Mouse (Mus musculus) adrenal gland (tissue): ENCODE measurements around the gene Tmem217.

Experiments
- intact Hi-C: fragments of 180-260 bp; cut with DNase I; formaldehyde crosslinking; loops from one replicate; pipeline ENCODE4 v1.15.1; 2025
- microRNA-seq, 2 experiments: library from miRNA; unstranded; fragments of <30 nt; microRNA quantifications; one replicate each; pipeline ENCODE4; 2019

Tmem217 gene

DNA sequence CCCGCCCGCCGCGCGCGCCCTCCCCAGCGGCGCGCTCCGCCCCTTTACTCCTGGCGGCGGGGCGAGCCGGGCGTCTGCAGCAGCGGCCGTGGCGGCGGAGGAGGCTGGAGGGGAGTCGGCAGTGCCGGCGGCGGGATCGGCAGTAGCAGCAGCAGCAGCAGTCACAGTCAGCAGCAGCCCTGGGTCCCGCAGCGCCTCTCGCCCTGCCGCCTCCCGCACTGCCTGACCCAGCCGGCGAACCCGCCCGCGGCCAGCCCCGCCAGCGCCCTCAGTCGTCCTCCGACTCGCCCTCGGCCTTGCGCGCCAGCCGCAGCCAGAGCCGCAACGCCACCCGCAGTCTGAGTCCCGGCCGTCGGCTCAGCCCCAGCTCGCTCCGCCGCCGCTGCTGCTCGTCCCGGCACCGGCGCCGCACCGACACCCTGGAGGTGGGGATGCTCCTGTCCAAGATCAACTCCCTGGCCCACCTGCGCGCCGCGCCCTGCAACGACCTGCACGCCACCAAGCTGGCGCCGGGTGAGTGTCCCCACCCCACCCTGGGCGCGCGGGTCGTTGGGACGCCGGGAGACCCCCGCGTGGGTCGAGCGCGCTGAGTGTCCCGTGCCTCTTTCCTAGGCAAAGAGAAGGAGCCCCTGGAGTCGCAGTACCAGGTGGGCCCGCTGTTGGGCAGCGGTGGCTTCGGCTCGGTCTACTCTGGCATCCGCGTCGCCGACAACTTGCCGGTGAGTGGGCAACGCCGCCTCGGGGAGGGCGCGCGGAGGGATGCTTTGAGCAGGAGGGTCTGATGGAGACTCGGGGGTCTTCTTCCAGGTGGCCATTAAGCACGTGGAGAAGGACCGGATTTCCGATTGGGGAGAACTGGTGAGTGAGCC, 61.2 kb downstream of the Tmem217 start, which contains the start of gene Pim1:
Pim1 (plus strand) TSS at position 41 of the 869 bp plus-strand sequence.
- intact Hi-C loops = loop anchor here (2.0 to 5.0 kb wide), 3 partner anchors 34 to 109 kb away; no protein-coding TSS in a partner anchor

DNA sequence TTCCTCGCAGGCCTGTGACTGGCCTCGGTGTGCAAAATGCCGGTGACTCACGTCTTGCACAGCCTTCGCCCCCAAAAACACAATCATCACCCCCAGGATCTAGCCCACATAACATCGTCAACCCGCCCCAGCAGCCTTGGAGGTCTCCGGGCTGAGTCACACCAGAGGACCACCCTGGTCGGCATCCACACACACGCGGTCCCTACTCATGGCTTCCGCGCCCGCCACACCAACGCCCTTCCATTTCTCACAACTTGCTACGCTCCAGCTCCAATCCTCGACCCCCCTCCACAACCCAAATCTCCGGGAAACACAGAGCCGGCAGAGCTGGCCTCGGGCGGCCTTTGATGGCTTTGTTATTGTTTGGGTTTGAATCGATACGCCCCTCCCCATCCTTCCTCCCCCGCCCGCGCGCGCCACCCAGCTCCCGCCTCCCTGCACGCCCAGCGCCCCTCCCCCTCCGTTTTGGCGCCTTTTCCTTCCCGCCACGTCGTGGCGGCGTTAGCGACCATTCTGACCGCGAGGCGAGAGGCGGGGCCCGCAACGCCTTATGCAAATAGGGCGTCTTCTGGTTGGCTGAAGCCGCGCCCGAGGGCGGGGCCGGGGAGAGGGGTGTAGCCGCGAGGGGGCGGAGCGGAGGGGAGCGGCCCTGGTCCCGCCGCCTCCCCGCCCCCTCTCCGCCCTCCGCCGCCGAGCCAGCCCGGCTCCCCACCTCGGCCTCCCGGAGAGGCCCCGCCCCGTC, 62.0 kb downstream of the Tmem217 start:
- intact Hi-C loops = loop anchor here (2.0 to 5.0 kb wide), 3 partner anchors 33 to 108 kb away; no protein-coding TSS in a partner anchor

DNA sequence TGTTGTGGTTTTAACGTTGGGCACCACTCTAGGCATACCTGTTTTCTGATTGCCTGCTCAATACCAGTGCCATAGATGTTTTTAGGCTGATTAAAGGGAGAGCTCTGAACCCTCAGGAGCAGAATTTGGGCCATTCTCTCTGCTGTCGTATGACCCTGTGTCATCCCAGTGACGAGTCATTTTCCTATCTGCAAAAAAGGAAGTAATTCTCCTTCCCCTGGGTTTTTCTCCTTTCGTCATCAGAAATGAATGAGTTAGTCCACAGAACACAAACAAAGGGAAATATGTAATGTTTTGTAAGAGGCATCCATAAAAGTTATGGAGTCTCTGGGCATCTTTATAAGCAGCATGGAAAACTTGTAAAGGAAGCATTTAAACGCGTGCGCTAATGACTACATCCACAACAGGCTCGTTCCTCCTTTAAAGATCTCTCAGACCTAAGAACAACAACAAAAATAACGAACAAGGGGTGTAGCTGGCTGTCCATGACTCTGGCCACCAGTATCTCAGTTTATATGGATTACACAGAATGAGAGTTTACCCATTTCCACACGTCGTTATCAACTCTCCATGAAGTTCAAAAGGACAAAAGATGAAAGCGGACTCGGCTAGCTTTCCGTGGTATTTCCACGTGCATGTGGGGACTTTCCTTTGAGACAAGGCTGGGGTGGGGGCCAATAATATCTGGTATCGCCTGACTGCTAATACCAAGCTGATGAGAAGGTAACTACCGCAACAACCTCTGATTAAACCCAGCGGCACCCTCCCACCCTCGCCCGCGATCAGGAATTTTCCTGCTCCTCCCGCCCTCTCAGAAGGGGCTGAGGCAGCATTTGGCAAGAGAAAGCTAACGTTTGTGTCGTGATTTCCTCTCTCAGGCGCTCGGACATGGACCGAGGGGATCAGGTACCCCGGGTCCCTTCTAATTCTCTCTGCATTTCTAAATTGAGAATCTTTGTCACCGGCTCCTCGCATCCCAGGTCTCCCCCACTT, 62.9 kb downstream of the Tmem217 start:
- intact Hi-C loops = no loop called here

DNA sequence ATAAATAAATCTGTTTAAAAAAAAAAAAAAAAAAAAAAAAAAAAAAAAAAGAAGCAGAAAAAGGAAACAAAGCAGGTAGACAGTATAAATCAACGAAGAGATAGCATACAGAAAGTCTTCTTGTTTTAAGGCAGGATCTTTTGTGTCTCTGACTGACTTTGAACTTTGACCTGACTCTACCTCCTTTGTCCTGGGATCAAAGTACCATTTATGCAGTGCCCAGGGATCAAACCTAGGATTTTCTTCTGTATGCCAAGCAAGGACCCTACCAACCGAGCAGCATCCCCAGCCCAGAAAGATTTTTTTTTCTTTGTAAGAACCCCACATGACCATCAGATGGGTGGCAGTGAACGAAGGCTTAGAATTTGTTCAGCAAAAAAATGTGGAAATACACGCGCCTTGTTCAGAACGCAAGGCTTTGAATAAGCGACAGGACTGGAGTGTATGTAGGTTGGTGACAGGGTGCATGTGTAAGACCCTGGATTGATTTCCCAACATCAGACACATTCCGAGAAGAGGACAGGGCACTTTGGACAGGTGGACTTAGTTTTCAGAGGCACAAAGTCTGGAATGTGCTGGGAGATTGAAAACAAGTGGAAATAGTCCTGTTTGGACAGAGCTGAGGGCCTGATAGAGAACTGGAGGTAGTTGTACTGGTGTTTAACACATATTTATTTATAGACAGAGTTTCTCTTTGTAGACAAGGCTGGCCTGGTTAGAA, 63.8 kb downstream of the Tmem217 start:
- intact Hi-C loops = no loop called here

DNA sequence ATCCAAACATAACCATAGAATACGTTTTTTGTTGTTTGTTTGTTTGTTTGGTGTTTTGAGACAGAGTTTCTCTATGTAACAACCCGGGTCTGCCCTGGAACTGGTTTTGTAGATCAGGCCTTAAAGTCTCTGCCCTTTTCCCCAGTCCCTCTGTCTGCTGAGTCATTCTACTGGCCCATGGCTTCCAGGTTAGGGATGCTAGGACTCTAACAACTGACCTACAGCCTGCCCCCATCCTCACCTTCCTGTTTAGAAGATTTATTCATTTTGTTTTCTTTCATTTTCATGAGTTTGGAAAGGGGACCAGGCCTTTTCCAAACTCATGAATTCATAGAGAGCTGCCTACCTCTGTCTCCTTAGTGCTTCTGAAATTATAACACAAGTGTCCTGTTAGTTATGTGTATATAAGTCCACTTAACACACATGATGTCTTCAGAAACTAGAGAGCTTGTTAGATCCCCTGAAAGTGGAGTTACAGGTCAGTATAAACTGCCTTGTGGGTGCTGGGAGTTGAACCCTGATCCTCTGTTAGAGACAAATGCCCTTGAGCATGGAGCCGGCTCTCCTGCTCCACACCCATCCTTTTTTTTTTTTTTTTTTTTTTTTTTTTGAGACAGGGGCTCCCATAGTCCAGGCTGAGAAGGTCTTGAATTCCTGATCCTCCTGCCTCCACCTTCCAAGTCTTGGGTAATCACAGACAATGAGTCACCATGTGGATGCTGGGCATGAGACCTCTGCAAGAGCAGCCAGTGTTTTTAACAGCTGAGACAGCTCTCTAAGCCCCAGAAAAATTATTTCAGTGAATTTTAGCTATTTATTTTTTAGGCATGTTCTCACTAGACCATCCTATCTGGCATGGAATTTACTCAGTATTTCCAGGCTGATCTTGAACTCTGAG, 66.6 kb downstream of the Tmem217 start:
- intact Hi-C loops = no loop called here

DNA sequence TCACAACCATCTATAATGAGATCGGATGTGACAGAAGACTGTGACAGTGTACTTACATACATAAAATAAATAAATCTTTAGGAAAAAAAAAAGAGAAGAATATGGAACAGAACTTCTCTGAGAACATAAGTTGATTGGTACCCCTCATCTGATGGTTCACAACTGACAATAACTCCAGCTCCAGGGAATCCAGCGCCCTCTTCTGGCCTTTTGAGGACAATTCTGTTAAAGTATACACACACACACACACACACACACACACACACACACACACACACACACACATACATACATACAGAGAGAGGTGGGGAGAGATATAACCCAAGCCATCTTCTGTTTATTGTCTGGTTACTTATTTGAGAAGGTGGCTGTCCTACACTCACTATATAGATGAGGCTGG, 67.8 kb downstream of the Tmem217 start:
- intact Hi-C loops = no loop called here

DNA sequence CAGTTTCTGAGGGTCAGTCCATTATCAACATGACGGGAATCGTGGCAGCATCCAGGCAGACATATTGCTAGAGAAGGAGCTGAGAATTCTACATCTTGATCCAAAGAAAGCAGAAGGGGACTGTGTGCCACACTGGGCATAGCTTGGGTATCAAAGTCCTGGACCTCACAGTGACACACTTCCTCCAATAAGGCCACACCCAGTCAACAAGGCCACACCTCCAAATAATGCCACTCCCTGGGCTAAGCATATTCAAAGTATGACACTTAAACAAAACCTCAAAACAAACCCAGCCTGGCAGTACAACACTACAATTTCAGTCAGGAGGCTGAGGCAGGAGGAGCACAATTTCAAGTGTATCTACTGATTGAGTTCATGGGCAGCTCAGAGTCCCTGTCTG, 68.9 kb downstream of the Tmem217 start:
- intact Hi-C loops = no loop called here

DNA sequence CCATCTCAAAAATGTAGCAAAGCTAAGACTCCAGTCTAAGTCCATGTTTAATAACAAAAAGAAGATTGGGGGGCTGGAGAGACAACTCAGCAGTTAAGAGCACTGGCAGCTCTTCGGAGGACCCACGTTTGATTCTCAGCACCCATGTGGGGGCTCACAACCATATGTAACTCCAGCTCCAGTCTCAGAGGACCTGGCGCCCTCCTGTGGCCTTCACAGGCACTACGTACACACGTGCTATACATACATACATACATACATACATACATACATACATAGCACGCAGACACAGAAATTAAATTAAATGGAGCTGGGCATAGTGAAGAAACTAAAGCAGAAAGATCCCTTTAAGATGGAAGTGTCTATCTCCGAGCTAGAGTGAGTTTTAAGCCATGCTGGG, 69.6 kb downstream of the Tmem217 start:
- intact Hi-C loops = no loop called here

DNA sequence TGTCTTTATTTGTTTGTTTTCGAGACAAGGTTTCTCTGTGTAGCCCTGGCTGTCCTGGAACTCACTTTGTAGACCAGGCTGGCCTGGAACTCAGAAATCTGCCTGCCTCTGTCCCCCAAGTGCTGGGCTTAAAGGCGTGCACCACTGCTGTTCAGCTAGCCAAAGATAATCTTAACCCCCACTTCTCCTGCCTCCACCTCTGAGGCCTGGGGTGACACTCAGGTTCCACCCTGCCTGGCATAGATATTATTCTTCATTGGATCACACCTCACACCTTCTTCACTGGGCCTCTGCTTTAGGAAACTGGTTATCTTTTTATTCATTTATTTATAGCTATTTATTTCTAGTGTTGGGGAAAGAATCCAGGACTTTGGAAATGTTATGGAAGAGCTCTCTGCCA, 71.9 kb downstream of the Tmem217 start:
- intact Hi-C loops = no loop called here

DNA sequence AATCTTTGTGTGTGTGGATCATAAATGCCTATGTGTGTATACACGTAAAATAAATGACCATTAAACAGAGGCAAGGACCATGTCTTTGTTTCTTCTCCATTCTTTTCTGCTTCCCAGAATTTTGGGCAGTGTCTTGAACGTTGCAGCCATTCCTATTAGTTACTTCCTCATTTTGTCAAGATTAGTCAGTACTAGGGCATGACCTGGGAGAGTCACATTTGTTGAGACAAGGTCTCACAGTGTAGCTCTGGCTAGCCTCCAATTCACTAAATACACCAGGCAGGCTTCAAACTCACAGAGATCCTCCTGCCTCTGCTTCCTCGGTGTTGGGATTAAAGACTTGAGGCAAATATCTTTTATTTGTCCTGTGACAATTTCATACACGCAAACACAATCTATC, 73.9 kb downstream of the Tmem217 start:
- intact Hi-C loops = no loop called here

DNA sequence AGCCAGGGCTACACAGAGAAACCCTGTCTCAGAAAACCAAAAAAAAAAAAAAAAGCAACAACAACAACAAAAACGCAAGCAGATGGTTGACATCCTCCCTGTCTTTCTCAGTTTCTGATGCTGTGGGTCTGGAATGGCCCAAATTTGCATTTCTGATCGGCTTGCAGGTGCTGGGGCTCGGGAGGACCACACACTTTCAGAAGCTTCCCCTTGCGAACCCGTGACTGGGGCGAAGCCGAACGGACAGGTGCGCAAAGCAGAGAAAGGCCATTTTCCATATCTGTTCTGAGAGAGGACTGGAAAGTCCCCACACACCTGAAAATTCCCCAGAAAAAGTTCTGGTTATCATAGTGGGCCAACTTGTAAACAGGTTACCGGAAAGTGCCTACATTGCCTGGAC, 74.8 kb downstream of the Tmem217 start:
- intact Hi-C loops = no loop called here

DNA sequence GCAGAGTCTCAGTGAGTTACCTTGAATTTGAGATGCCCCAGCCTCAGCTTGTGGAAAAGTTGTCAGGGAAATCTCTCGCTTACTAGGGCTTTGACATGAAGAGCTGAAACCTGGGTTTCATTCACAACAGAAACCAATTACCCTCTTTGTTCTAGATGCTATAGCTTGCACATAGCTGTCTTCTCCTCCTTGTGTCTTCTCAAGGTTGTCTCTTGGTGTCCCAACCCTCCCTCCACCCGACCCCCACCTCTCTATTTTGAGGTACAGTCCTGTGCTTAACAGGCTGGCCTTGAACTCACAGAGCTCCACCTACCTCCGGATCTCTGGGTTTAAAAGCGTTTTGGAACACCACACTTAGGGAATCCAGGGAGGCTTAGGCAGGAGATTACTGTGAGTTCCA, 75.7 kb downstream of the Tmem217 start:
- intact Hi-C loops = no loop called here

Small RNAs within 50 kb of the gene (microRNA-seq; reads per million reads assigned to microRNA genes)
- 0 to 0.23 reads per million in 2 experiments for gene Mir7667
